Mouse (Mus musculus): ENCODE results near the gene Clcc1.

DNA sequence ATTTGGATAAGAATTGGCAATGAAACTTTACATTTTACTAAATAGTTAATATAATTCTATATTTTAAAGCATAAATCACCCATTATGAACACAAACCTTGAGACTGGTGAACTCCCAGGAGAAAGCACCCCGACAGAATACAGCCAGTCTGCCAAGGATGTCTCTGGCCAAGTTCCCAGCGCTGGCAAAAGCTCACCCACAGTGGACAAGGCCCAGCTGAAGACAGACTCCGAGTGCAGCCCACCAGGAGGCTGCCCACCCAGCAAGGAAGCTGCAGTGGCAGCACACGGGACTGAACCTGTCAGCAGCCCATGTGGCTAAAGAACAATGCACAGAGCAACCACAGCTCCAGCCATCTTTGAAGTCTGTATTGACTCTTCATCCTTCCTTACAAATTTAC is 22.9 kb downstream of the Clcc1 start:
- TF ChIP-seq POLR2A (IDR thresholded peaks at IDR 0.05; ENCODE audit: control insufficient read depth, low read depth, low read length) (no peak), CTCF (IDR thresholded peaks at IDR 0.05; ENCODE audit: control insufficient read depth, insufficient read depth, insufficient replicate concordance, low read depth, low read length) (no peak)

All from testis, adult 2 months (tissue).